Mouse (Mus musculus): ENCODE measurements around the gene Bora. TPM values are rescaled to one million over a fixed set of nuclear protein-coding genes. Genes with fewer than 3 reads are reported as not detected.
A peak's percentile ranks its signal among the peaks of the same experiment; 100 is the strongest.
"Not testable (repeated sequence)": the region's sequence is repeated elsewhere in the genome, so short reads cannot be mapped to it uniquely, and the experiment has no call there.

Bora gene
- total RNA-seq (2022) = 1 to 10 TPM; 2.6 to 3.3 (median 3.0) TPM

- peak; percentile 81 to 90 for DNase-seq (ENCODE audit: low spot score in 2 of 2)
Measured at GRCm38 (mm10) chr14:99046031-99046781, at the start of gene Bora, which contains the start of gene Mzt1. TSS of gene Bora (plus strand) at chr14:99046222. TSS of gene Mzt1 (minus strand) at chr14:99046134.

GRCm38 (mm10) chr14:99010224-99010919 is 35.6 kb upstream of the Bora start:
- DNase-seq (ENCODE audit: low spot score in 2 of 2) = no peak

- DNase-seq (ENCODE audit: low spot score in 2 of 2) = no peak
Measured at GRCm38 (mm10) chr14:99010920-99011313, 35.1 kb upstream of the Bora start.

- no peak for DNase-seq (ENCODE audit: low spot score in 2 of 2)
Measured at GRCm38 (mm10) chr14:99018691-99019090, 27.3 kb upstream of the Bora start.

- no peak for DNase-seq (ENCODE audit: low spot score in 2 of 2)
Measured at GRCm38 (mm10) chr14:99019136-99019808, 26.8 kb upstream of the Bora start.

- DNase-seq (ENCODE audit: low spot score in 2 of 2) = no peak
Measured at GRCm38 (mm10) chr14:99022346-99023086, 23.5 kb upstream of the Bora start.

GRCm38 (mm10) chr14:99029987-99030386 is 16.0 kb upstream of the Bora start:
- DNase-seq (ENCODE audit: low spot score in 2 of 2) = peak in 1 of 2 experiments; percentile 31

GRCm38 (mm10) chr14:99031337-99031873 is 14.6 kb upstream of the Bora start:
- DNase-seq (ENCODE audit: low spot score in 2 of 2) = no peak

- no peak for DNase-seq (ENCODE audit: low spot score in 2 of 2)
Measured at GRCm38 (mm10) chr14:99032596-99032995, 13.4 kb upstream of the Bora start.

- DNase-seq (ENCODE audit: low spot score in 2 of 2) = not testable (repeated sequence)
Measured at GRCm38 (mm10) chr14:99034851-99035250, 11.2 kb upstream of the Bora start.

- DNase-seq (ENCODE audit: low spot score in 2 of 2) = no peak
Measured at GRCm38 (mm10) chr14:99036039-99036438, 10.0 kb upstream of the Bora start.

- DNase-seq (ENCODE audit: low spot score in 2 of 2) = no peak
Measured at GRCm38 (mm10) chr14:99037703-99038102, 8.3 kb upstream of the Bora start.

GRCm38 (mm10) chr14:99039308-99039707 is 6.7 kb upstream of the Bora start:
- DNase-seq (ENCODE audit: low spot score in 2 of 2) = not testable (repeated sequence)

GRCm38 (mm10) chr14:99041416-99041815 is 4.6 kb upstream of the Bora start:
- no peak for DNase-seq (ENCODE audit: low spot score in 2 of 2)

GRCm38 (mm10) chr14:99043499-99043898 is 2.5 kb upstream of the Bora start:
- DNase-seq (ENCODE audit: low spot score in 2 of 2) = no peak

- no peak for DNase-seq (ENCODE audit: low spot score in 2 of 2)
Measured at GRCm38 (mm10) chr14:99044096-99044495, 1.9 kb upstream of the Bora start.

GRCm38 (mm10) chr14:99044718-99045117 is 1.3 kb upstream of the Bora start:
- DNase-seq (ENCODE audit: low spot score in 2 of 2) = no peak

- no peak for DNase-seq (ENCODE audit: low spot score in 2 of 2)
Measured at GRCm38 (mm10) chr14:99045378-99046030, 518 bp upstream of the Bora start.

GRCm38 (mm10) chr14:99046782-99047181 is 760 bp downstream of the Bora start:
- no peak for DNase-seq (ENCODE audit: low spot score in 2 of 2)

GRCm38 (mm10) chr14:99058959-99059586 is 13.1 kb downstream of the Bora start:
- DNase-seq (ENCODE audit: low spot score in 2 of 2) = peak in 1 of 2 experiments; percentile 49
